Mouse (Mus musculus): Measurements from ENCODE around the gene Pdia4. TPM values are rescaled to one million over a fixed set of nuclear protein-coding genes. Genes with fewer than 3 reads are reported as not detected.

Pdia4 gene
- 186 to 205 TPM (median 195 TPM) in 4 replicates for total RNA-seq (2023)

DNA sequence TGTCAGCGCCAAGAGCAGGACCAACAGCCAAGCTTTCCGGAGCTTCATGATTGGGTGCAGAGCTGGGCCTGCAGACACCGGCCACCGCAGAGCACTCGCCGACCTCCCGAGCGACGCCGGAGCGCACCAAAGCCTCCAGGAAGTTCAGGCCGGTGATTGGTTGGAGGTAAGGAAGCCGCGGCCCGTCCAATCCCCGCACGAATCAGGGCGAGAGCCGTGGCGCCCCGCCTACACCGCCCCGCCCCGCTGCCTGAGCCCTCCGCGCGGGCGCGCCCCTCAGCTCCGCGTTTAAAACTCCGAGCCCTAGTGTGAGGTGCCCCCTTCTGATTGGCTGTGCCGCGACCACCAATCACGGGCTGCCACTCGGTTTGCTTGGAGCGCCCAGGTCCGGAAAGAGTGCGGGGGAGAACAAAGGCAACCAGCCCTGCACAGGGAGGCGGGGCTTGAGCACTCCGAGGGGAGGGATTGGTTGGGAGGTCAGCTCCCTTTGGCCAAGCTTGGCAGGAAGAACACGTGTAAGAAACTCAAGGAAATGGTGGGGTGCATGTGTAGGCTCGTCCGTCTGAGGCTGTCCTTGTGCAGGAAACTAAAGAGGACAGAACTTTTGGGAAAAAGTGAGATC lies at the start of gene Pdia4:
Pdia4 (minus strand) TSS at position 174 of the 622 bp plus-strand sequence.

DNA sequence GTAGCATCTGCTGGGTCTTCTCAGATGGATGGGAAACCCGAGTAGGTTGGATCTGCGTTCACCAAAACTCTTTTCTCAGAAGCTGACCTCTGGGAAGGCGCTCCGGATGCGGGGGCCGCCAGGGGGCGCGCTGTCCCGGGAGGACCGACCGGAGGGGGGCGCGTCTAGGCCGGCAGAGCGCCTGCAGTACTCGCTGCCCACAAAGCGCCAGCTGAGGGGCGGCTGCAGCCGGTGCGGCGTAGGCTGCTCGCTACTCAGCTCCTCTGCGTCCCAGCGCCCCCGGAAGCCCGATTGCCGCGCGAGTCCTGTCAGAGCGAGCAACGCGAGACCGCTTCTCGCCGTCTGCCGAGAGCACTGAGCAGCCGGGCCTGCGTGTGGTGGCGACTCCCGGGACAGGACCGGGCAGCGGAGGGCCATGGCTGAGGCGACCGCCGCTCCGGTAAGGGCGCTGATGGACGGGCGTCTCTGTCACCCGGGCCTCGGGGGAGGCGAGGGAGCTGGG lies 22.3 kb upstream of the Pdia4 start, which contains the start of gene Zfp398:
Zfp398 (plus strand) TSS at position 180 of the 502 bp plus-strand sequence.

DNA sequence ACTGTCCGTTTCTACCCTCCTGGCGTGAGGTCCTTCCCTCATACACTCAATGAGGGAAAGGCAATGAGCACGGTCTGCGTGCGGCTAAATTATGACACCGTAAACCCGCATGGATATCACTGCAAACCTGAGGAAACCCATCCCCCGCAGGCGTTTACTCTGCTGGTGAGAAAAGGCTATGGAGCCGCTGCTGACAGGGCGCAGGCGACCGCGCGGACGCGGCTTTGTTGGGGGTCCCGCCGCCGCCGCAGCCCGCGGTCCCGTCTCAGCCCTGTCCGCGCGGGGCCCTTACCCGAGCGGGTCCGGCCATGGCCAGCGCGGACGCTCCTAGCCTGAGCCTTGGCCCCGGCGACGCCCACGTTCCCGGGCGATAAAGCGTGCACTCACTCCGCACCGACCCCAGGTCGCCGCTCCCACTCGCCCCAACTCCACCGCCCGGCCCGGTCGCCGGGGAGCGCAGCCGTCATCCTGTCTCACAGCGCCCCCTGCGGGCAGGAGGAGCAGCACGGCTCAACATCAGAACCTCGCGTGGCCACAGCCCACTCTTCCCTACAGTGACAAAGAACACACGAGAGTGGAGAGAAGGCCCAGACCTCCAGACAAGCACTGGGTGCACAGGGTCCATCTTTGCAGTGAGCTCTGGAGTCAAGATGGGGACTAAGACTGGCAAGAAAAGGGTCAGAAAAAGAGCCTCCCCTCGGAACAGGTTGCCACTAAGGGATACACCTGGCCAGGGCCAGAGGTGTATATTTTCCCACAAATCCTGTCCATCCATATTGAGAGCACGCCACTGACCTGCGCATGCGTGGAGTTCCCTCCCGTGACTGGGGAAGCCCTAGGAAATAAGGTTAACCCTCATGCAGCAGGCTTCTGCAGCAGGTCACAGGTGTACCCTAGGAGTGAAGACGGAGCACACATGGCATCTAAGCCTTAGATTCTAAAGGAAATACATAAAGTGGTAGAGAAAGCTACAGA lies 17.2 kb upstream of the Pdia4 start, which contains the start of gene Zfp786:
Zfp786 (minus strand) TSS at position 764 of the 975 bp plus-strand sequence.

Other genes with a start within 250 kb of the Pdia4 start
- gene Ezh2, start 218.1 kb downstream of the Pdia4 start, total RNA-seq (2023) = 39.4 to 45.5 TPM (median 42.0 TPM) in 4 replicates
- 0.27 TPM in 1 of 4 replicates, not detected in the others for gene Zfp786, start 17.4 kb upstream of the Pdia4 start, total RNA-seq (2023)
- gene Zfp398, start 22.2 kb upstream of the Pdia4 start, total RNA-seq (2023) = 27.1 to 32.4 TPM (median 28.6 TPM) in 4 replicates
- 13.5 to 15.6 TPM (median 15.0 TPM) in 4 replicates for gene Zfp282, start 63.8 kb upstream of the Pdia4 start, total RNA-seq (2023)
- gene Zfp212, start 107.0 kb upstream of the Pdia4 start, total RNA-seq (2023) = 28.5 to 33.7 TPM (median 30.8 TPM) in 4 replicates
- 27.9 to 34.3 TPM (median 31.3 TPM) in 4 replicates for gene Zfp956, start 140.0 kb upstream of the Pdia4 start, total RNA-seq (2023)
- gene Zfp777, start 235.5 kb upstream of the Pdia4 start, total RNA-seq (2023) = 42.4 to 52.1 TPM (median 45.6 TPM) in 4 replicates

Data from B cell, adult 62 days (primary cell).